Mouse (Mus musculus): ENCODE measurements around the gene Ksr1.

Ksr1 gene

GRCm38 (mm10) chr11:79050781-79051507, 95.3 kb downstream of the Ksr1 start:
- no peaks in the 10 kb centered on the region for H3K27me3 ChIP-seq (ENCODE audit: control insufficient read depth, insufficient read depth, low read length, poor library complexity, severe bottlenecking)
- DNase-seq (ENCODE audit: low read depth, low spot score) = no peak
- H3K36me3 ChIP-seq (ENCODE audit: control insufficient read depth, insufficient read depth, low read length, poor library complexity, severe bottlenecking) = no peaks in the 10 kb centered on the region

GRCm38 (mm10) chr11:79048906-79049305, 97.3 kb downstream of the Ksr1 start:
- no peaks in the 10 kb centered on the region for H3K27me3 ChIP-seq (ENCODE audit: control insufficient read depth, insufficient read depth, low read length, poor library complexity, severe bottlenecking)
- H3K36me3 ChIP-seq (ENCODE audit: control insufficient read depth, insufficient read depth, low read length, poor library complexity, severe bottlenecking) = no peaks in the 10 kb centered on the region
- DNase-seq (ENCODE audit: low read depth, low spot score) = no peak

GRCm38 (mm10) chr11:79047180-79047727, 99.0 kb downstream of the Ksr1 start:
- DNase-seq (ENCODE audit: low read depth, low spot score) = no peak
- H3K36me3 ChIP-seq (ENCODE audit: control insufficient read depth, insufficient read depth, low read length, poor library complexity, severe bottlenecking) = no peaks in the 10 kb centered on the region
- H3K27me3 ChIP-seq (ENCODE audit: control insufficient read depth, insufficient read depth, low read length, poor library complexity, severe bottlenecking) = no peaks in the 10 kb centered on the region

- no peak for DNase-seq (ENCODE audit: low read depth, low spot score)
- H3K27me3 ChIP-seq (ENCODE audit: control insufficient read depth, insufficient read depth, low read length, poor library complexity, severe bottlenecking) = no peaks in the 10 kb centered on the region
- no peaks in the 10 kb centered on the region for H3K36me3 ChIP-seq (ENCODE audit: control insufficient read depth, insufficient read depth, low read length, poor library complexity, severe bottlenecking)
Measured at GRCm38 (mm10) chr11:79046561-79047155, 99.5 kb downstream of the Ksr1 start.

GRCm38 (mm10) chr11:79045231-79045630, 101.0 kb downstream of the Ksr1 start:
- H3K36me3 ChIP-seq (ENCODE audit: control insufficient read depth, insufficient read depth, low read length, poor library complexity, severe bottlenecking) = no peaks in the 10 kb centered on the region
- H3K27me3 ChIP-seq (ENCODE audit: control insufficient read depth, insufficient read depth, low read length, poor library complexity, severe bottlenecking) = no peaks in the 10 kb centered on the region
- DNase-seq (ENCODE audit: low read depth, low spot score) = no peak

- Histone ChIP-seq H3K36me3 (ENCODE audit: control insufficient read depth, insufficient read depth, low read length, poor library complexity, severe bottlenecking) (no peaks in the 10 kb centered on the region), H3K27me3 (ENCODE audit: control insufficient read depth, insufficient read depth, low read length, poor library complexity, severe bottlenecking) (no peaks in the 10 kb centered on the region)
- DNase-seq (ENCODE audit: low read depth, low spot score) = no peak
Measured at GRCm38 (mm10) chr11:79044798-79045197, 101.4 kb downstream of the Ksr1 start.

GRCm38 (mm10) chr11:79041908-79042430, 104.2 kb downstream of the Ksr1 start:
- no peaks in the 10 kb centered on the region for H3K27me3 ChIP-seq (ENCODE audit: control insufficient read depth, insufficient read depth, low read length, poor library complexity, severe bottlenecking)
- no peak for DNase-seq (ENCODE audit: low read depth, low spot score)

GRCm38 (mm10) chr11:79039488-79039887, 106.7 kb downstream of the Ksr1 start:
- Histone ChIP-seq H3K27me3 (ENCODE audit: control insufficient read depth, insufficient read depth, low read length, poor library complexity, severe bottlenecking) (no peaks in the 10 kb centered on the region), H3K36me3 (ENCODE audit: control insufficient read depth, insufficient read depth, low read length, poor library complexity, severe bottlenecking) (no peaks in the 10 kb centered on the region; the same call in 1 of the 2 replicates)
- DNase-seq (ENCODE audit: low read depth, low spot score) = no peak

More at GRCm38 (mm10) chr11:79041908-79042430, 104.2 kb downstream of the Ksr1 start:
- no peaks in the 10 kb centered on the region; the same call in 1 of the 2 replicates for H3K36me3 ChIP-seq (ENCODE audit: control insufficient read depth, insufficient read depth, low read length, poor library complexity, severe bottlenecking)

- no peaks in the 10 kb centered on the region; the same call in 1 of the 2 replicates for H3K36me3 ChIP-seq (ENCODE audit: control insufficient read depth, insufficient read depth, low read length, poor library complexity, severe bottlenecking)
- H3K27me3 ChIP-seq (ENCODE audit: control insufficient read depth, insufficient read depth, low read length, poor library complexity, severe bottlenecking) = no peaks in the 10 kb centered on the region
- DNase-seq (ENCODE audit: low read depth, low spot score) = no peak
Measured at GRCm38 (mm10) chr11:79037555-79037954, 108.7 kb downstream of the Ksr1 start.

GRCm38 (mm10) chr11:79036324-79036723, 109.9 kb downstream of the Ksr1 start:
- Histone ChIP-seq H3K36me3 (ENCODE audit: control insufficient read depth, insufficient read depth, low read length, poor library complexity, severe bottlenecking) (no peaks in the 10 kb centered on the region; the same call in none of the 2 replicates), H3K27me3 (ENCODE audit: control insufficient read depth, insufficient read depth, low read length, poor library complexity, severe bottlenecking) (no peaks in the 10 kb centered on the region)
- no peak for DNase-seq (ENCODE audit: low read depth, low spot score)

- Histone ChIP-seq H3K27me3 (ENCODE audit: control insufficient read depth, insufficient read depth, low read length, poor library complexity, severe bottlenecking) (no peaks in the 10 kb centered on the region), H3K36me3 (ENCODE audit: control insufficient read depth, insufficient read depth, low read length, poor library complexity, severe bottlenecking) (no peaks in the 10 kb centered on the region; the same call in none of the 2 replicates)
- DNase-seq (ENCODE audit: low read depth, low spot score) = no peak
Measured at GRCm38 (mm10) chr11:79033636-79034035, 112.6 kb downstream of the Ksr1 start.

- Histone ChIP-seq H3K36me3 (ENCODE audit: control insufficient read depth, insufficient read depth, low read length, poor library complexity, severe bottlenecking) (no peaks in the 10 kb centered on the region; the same call in 1 of the 2 replicates), H3K27me3 (ENCODE audit: control insufficient read depth, insufficient read depth, low read length, poor library complexity, severe bottlenecking) (no peaks in the 10 kb centered on the region)
- DNase-seq (ENCODE audit: low read depth, low spot score) = no peak
Measured at GRCm38 (mm10) chr11:79033021-79033420, 113.2 kb downstream of the Ksr1 start.

GRCm38 (mm10) chr11:79031452-79031746, 114.8 kb downstream of the Ksr1 start:
- no peaks in the 10 kb centered on the region for H3K27me3 ChIP-seq (ENCODE audit: control insufficient read depth, insufficient read depth, low read length, poor library complexity, severe bottlenecking)
- no peak for DNase-seq (ENCODE audit: low read depth, low spot score)
- H3K36me3 ChIP-seq (ENCODE audit: control insufficient read depth, insufficient read depth, low read length, poor library complexity, severe bottlenecking) = peaks cover 4% of the 10 kb centered on the region

- Histone ChIP-seq H3K27me3 (ENCODE audit: control insufficient read depth, insufficient read depth, low read length, poor library complexity, severe bottlenecking) (no peaks in the 10 kb centered on the region), H3K36me3 (ENCODE audit: control insufficient read depth, insufficient read depth, low read length, poor library complexity, severe bottlenecking) (peaks cover 4% of the 10 kb centered on the region)
- peak; percentile 82 for DNase-seq (ENCODE audit: low read depth, low spot score)
Measured at GRCm38 (mm10) chr11:79030570-79031451, 115.4 kb downstream of the Ksr1 start.
